Mouse (Mus musculus): Measurements from ENCODE around the gene Armh3. TPM values are rescaled to one million over a fixed set of nuclear protein-coding genes. Genes with fewer than 3 reads are reported as not detected.

Armh3 gene
- polyA plus RNA-seq, 1 experiment from 2014 or later = 25.0 TPM

DNA sequence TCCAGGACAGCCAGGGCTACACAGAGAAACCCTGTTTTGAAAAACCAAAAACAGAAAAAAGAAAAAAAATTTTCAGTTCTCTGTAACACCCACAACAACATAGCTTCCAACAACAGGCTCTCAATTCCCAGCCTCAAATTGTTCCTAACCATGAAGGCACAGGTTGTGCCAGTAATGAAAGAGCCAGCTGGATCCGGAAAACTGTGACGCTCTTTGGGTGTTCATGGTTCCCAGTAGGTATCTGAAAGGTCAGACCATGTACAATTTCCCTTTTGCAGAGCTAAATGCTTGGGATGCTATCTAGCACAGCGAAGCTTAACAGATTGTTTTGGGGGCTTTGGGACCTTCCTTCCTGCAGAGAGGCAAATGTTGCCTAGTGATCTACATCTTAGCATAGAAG is 82.3 kb downstream of the Armh3 start:
- H3K4me3 ChIP-seq = no peak overlapping the region
- no peak overlapping the region for H3K9ac ChIP-seq
- H3K36me3 ChIP-seq = peaks cover 10% of the 10 kb centered on the region
- WGBS = 72% methylated on average over 3 of the region's 3 CpGs
- H3K9me3 ChIP-seq = no peaks in the 10 kb centered on the region
- no peaks in the 10 kb centered on the region for H3K27me3 ChIP-seq
- H3K4me1 ChIP-seq (replicated peaks) = 0 out of 2 replicates have a peak, but pooled peaks cover 4% of the 10 kb centered on the region
- no peak overlapping the region for H3K27ac ChIP-seq (replicated peaks)
- no peak overlapping the region for H3K4me2 ChIP-seq
- ATAC-seq (ENCODE audit: low read depth) = no peak

- no peak overlapping the region for H3K4me3 ChIP-seq
- no peaks in the 10 kb centered on the region for H3K9me3 ChIP-seq
- H3K27me3 ChIP-seq = no peaks in the 10 kb centered on the region
- H3K9ac ChIP-seq = no peak overlapping the region
- no peak overlapping the region for H3K27ac ChIP-seq (replicated peaks)
- no peak overlapping the region for H3K4me2 ChIP-seq
- H3K36me3 ChIP-seq = peaks cover 5% of the 10 kb centered on the region; the same call in 1 of the 2 replicates
- 46% methylated on average over 5 of the region's 5 CpGs for WGBS
- ATAC-seq (ENCODE audit: low read depth) = no peak
- 0 out of 2 replicates have a peak, but pooled peaks cover 4% of the 10 kb centered on the region for H3K4me1 ChIP-seq (replicated peaks)
Measured at GRCm38 (mm10) chr19:45913036-45913435, 85.3 kb downstream of the Armh3 start.

- no peak for ATAC-seq (ENCODE audit: low read depth)
- 91% methylated on average over 6 of the region's 6 CpGs for WGBS
- no peak overlapping the region for H3K9ac ChIP-seq
Measured at GRCm38 (mm10) chr19:45912376-45912775, 85.9 kb downstream of the Armh3 start.

DNA sequence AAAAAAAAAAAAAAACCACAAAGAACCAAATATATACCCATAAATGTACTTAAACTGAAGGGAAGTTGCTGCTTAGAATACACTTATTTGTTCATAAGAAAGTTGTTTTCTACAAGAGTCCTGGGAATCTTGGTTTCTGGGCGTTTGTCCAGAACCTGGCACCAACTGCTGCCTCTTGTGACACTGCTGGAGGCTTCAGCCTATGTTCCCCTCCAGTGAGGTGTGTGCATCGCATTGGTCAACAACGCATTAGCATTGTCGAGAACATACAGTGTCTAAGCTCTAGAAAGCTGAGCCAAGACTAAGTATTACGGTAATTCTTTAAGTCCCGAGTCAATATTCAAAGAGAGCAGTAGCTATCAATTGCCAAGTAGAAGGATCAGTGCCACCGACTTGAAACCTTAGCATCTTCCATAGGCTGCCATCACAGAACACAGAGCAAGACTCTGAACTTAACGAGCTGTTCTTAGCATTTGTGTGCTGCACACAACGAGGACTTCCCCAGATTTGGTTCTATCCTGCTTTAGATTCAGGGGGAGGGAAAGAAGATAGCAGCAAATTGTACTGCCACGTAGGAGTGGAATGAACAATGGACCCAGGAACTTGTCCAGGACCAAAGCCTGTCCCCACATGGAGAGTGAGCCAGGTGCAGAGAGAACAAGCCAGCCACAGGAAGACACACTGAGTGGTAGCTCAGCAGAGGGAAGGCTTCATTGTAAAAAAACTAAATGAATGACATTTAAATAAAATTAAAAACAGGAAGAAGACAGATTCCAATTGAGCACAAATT is 86.9 kb downstream of the Armh3 start:
- Histone ChIP-seq H3K27me3 (no peaks in the 10 kb centered on the region), H3K36me3 (peaks cover 13% of the 10 kb centered on the region), H3K9ac (no peak overlapping the region), H3K9me3 (no peaks in the 10 kb centered on the region), H3K4me2 (no peak overlapping the region), H3K4me1 (replicated peaks) (no peaks in the 10 kb centered on the region), H3K27ac (replicated peaks) (no peak overlapping the region), H3K4me3 (no peak overlapping the region)
- ATAC-seq (ENCODE audit: low read depth) = no peak
- WGBS = 88% methylated on average over 10 of the region's 10 CpGs

More at GRCm38 (mm10) chr19:45912376-45912775, 85.9 kb downstream of the Armh3 start:
- H3K4me1 ChIP-seq (replicated peaks) = no peaks in the 10 kb centered on the region
- H3K4me2 ChIP-seq = no peak overlapping the region
- no peaks in the 10 kb centered on the region for H3K27me3 ChIP-seq
- no peak overlapping the region for H3K27ac ChIP-seq (replicated peaks)
- peaks cover 12% of the 10 kb centered on the region for H3K36me3 ChIP-seq
- H3K9me3 ChIP-seq = no peaks in the 10 kb centered on the region
- H3K4me3 ChIP-seq = no peak overlapping the region

DNA sequence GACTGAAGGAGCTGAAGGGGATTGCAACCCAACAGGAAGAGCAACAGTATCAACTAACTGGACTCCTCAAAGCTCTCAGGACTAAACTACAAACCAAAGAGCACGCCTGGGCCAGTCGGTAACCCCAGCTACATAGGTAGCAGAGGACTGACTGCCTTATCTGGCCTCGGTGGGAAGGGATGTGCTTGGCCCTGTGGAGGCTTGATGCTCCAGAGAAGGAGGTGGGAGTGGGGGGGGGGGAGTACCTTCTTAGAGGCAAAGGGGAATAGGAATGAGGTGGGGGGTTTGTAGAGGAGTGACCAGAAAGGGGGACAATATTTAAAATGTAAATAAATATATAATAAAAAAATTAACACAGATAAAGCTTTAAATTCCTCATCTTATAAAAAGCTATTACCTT is 90.0 kb downstream of the Armh3 start:
- no peak overlapping the region for H3K4me2 ChIP-seq
- peaks cover 13% of the 10 kb centered on the region for H3K36me3 ChIP-seq
- WGBS = 91% methylated on average over 3 of the region's 3 CpGs
- H3K27ac ChIP-seq (replicated peaks) = no peak overlapping the region
- H3K4me1 ChIP-seq (replicated peaks) = peaks cover 4% of the 10 kb centered on the region; the same call in 1 of the 2 replicates
- no peak overlapping the region for H3K4me3 ChIP-seq
- no peaks in the 10 kb centered on the region for H3K9me3 ChIP-seq
- no peak for ATAC-seq (ENCODE audit: low read depth)
- H3K27me3 ChIP-seq = no peaks in the 10 kb centered on the region
- H3K9ac ChIP-seq = no peak overlapping the region

- Histone ChIP-seq H3K4me2 (no peak overlapping the region), H3K9ac (no peak overlapping the region), H3K4me3 (no peak overlapping the region), H3K36me3 (peaks cover 13% of the 10 kb centered on the region), H3K4me1 (replicated peaks) (peaks cover 4% of the 10 kb centered on the region; the same call in 1 of the 2 replicates), H3K27ac (replicated peaks) (no peak overlapping the region), H3K9me3 (no peaks in the 10 kb centered on the region), H3K27me3 (no peaks in the 10 kb centered on the region)
- ATAC-seq (ENCODE audit: low read depth) = no peak
- 93% methylated on average over 6 of the region's 6 CpGs for WGBS
Measured at GRCm38 (mm10) chr19:45907416-45907815, 90.9 kb downstream of the Armh3 start.

GRCm38 (mm10) chr19:45903861-45904260 is 94.4 kb downstream of the Armh3 start:
- H3K27me3 ChIP-seq = no peaks in the 10 kb centered on the region
- ATAC-seq (ENCODE audit: low read depth) = no peak
- no peak overlapping the region for H3K27ac ChIP-seq (replicated peaks)
- no peak overlapping the region for H3K9ac ChIP-seq
- H3K4me2 ChIP-seq = no peak overlapping the region
- 65% methylated on average over 3 of the region's 3 CpGs for WGBS
- H3K4me1 ChIP-seq (replicated peaks) = peaks cover 4% of the 10 kb centered on the region; the same call in 1 of the 2 replicates
- no peak overlapping the region for H3K4me3 ChIP-seq
- H3K9me3 ChIP-seq = no peaks in the 10 kb centered on the region
- peaks cover 16% of the 10 kb centered on the region for H3K36me3 ChIP-seq

DNA sequence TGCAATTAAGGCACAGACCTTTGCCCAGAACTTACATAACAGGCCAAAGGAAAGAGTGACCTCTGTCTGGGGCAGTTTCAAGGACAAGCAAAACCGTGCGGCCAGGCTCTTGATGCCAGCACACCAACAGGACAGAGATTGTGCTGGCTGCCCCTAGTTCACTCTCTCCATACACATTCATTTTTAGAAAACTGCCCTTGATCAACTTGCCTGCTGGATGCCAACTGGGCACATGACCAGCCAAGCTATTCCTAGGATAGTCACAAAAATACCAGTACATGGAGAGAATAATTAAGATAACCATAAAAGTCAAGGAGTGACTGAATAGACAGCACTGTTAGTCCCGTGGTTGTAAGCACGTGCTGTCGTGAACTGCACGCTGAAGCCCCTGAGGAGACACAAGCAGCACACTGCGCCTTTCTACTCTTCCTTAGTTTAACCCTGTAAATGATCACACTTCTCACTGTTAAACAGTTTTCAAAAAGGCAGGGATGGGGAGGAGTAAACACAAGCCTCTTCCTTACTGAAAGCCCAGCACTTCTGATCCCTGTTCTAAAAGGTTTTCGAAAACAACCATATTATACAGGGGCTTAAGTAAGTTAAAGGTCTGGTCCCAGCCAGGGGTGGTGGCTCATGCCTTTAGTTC is 95.8 kb downstream of the Armh3 start:
- H3K36me3 ChIP-seq = peaks cover 9% of the 10 kb centered on the region
- no peaks in the 10 kb centered on the region for H3K9me3 ChIP-seq
- H3K4me1 ChIP-seq (replicated peaks) = peaks cover 4% of the 10 kb centered on the region; the same call in 1 of the 2 replicates
- WGBS = 69% methylated on average over 8 of the region's 8 CpGs
- no peak overlapping the region for H3K4me2 ChIP-seq
- H3K27ac ChIP-seq (replicated peaks) = no peak overlapping the region
- H3K4me3 ChIP-seq = no peak overlapping the region
- H3K27me3 ChIP-seq = no peaks in the 10 kb centered on the region
- no peak overlapping the region for H3K9ac ChIP-seq
- no peak for ATAC-seq (ENCODE audit: low read depth)

DNA sequence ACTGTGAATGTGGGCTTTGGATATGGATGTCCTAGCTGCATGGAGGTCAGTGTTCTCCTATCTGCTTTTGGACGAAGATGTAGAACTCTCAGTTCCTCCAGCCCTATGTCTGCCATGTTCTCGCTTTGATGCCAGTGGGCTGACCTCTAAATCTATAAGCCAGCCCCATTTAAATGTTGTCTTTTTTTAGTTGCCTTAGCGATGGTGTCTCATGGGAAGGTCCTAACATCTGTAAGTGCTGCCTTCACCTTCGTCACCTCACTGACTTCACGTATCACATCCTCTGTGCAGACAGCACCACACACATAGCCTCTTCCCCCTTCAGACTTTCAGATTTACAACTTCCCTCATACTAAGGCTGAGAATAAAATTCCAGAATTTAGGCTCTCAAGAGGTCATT is 97.5 kb downstream of the Armh3 start:
- no peaks in the 10 kb centered on the region for H3K9me3 ChIP-seq
- peaks cover 4% of the 10 kb centered on the region; the same call in 1 of the 2 replicates for H3K4me1 ChIP-seq (replicated peaks)
- H3K36me3 ChIP-seq = peaks cover 5% of the 10 kb centered on the region; the same call in 1 of the 2 replicates
- H3K27ac ChIP-seq (replicated peaks) = no peak overlapping the region
- ATAC-seq (ENCODE audit: low read depth) = no peak
- no peaks in the 10 kb centered on the region for H3K27me3 ChIP-seq
- H3K4me2 ChIP-seq = no peak overlapping the region
- no peak overlapping the region for H3K4me3 ChIP-seq
- 91% methylated on average over 5 of the region's 5 CpGs for WGBS
- H3K9ac ChIP-seq = no peak overlapping the region

DNA sequence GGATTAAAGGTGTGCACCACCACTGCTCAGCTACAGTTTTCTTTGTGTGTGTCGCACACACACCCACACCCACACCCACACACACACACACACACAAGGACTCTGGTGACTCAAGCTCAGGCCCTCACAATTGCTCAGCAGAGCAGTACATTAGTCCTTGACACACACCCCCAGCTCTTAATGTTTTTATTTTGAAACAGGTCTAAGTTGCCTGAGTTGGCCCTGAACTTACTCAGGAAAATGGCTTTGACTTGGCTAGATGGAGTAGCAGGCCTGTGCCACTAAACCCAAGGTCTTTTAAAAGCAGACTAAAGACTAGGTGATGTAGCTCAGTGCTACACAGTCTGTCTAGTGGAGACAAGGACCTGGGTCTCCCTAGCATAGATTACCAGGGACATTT is 102.6 kb downstream of the Armh3 start:
- no peak for ATAC-seq (ENCODE audit: low read depth)
- Histone ChIP-seq H3K4me2 (no peak overlapping the region), H3K4me1 (replicated peaks) (no peaks in the 10 kb centered on the region), H3K27ac (replicated peaks) (no peak overlapping the region), H3K4me3 (no peak overlapping the region), H3K9ac (no peak overlapping the region), H3K27me3 (no peaks in the 10 kb centered on the region), H3K9me3 (no peaks in the 10 kb centered on the region), H3K36me3 (peaks cover 14% of the 10 kb centered on the region)
- WGBS = 95% methylated on average over 1 of the region's 1 CpGs

DNA sequence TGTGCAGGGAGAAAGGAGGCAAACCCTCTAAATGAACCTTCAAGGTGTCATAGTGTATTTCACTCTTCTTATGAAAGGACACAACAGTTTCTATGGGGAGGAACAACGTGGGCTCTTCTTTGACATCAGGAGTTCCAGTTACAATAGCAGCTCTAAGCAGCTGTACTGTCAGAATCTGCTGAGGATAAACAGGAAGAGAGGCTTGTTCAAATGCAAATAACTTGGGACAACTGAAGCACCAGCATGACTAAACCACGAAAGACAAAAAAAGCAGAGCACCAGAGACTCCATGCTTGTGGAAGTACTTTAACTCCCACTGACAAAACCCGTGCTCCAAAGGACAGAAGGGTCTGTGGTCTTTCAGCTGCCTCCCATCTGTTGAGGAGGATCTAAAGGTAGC is 116.2 kb downstream of the Armh3 start:
- peaks cover 26% of the 10 kb centered on the region for H3K36me3 ChIP-seq
- H3K4me3 ChIP-seq = no peak overlapping the region
- peaks cover 11% of the 10 kb centered on the region; the same call in 1 of the 2 replicates for H3K4me1 ChIP-seq (replicated peaks)
- H3K27me3 ChIP-seq = no peaks in the 10 kb centered on the region
- WGBS = 33% methylated on average over 3 of the region's 3 CpGs
- no peak for ATAC-seq (ENCODE audit: low read depth)
- H3K9me3 ChIP-seq = no peaks in the 10 kb centered on the region
- no peak overlapping the region for H3K9ac ChIP-seq
- H3K4me2 ChIP-seq = no peak overlapping the region
- H3K27ac ChIP-seq (replicated peaks) = no peak overlapping the region

- no peak overlapping the region for H3K4me3 ChIP-seq
- H3K9me3 ChIP-seq = no peaks in the 10 kb centered on the region
- no peaks in the 10 kb centered on the region for H3K27me3 ChIP-seq
- 72% methylated on average over 1 of the region's 1 CpGs for WGBS
- no peak overlapping the region for H3K27ac ChIP-seq (replicated peaks)
- H3K36me3 ChIP-seq = no peaks in the 10 kb centered on the region
- no peak for ATAC-seq (ENCODE audit: low read depth)
- no peak overlapping the region for H3K9ac ChIP-seq
- H3K4me2 ChIP-seq = no peak overlapping the region
- H3K4me1 ChIP-seq (replicated peaks) = peaks cover 31% of the 10 kb centered on the region
Measured at GRCm38 (mm10) chr19:45873320-45873719, 125.0 kb downstream of the Armh3 start.
